Mouse (Mus musculus) heart, adult 2 months (tissue): Measurements from ENCODE around the gene Tmem202. TPM values are rescaled to one million over a fixed set of nuclear protein-coding genes. Genes with fewer than 3 reads are reported as not detected.

Experiments used
- DNase-seq, 2 experiments: peaks; one replicate each; pipeline ENCODE4 v3.0.0; 2021
- H3K27ac ChIP-seq: fragments of 200-600 bp; 2 replicates; pipeline ENCODE4 v1.8.1; 2022
- H3K27me3 ChIP-seq: fragments of 200-500 bp; 2 replicates; pipeline ENCODE4 v1.6.1; 2012; ENCODE audit warnings: mild to moderate bottlenecking, low read length, inconsistent platforms, mixed read lengths; ENCODE audit not compliant: control insufficient read depth, insufficient read depth
- H3K36me3 ChIP-seq: fragments of 200-500 bp; 2 replicates; pipeline ENCODE4 v1.6.1; 2012; ENCODE audit warnings: low read length, inconsistent platforms; ENCODE audit not compliant: control insufficient read depth, insufficient read depth
- H3K4me1 ChIP-seq: fragments of 200-500 bp; 2 replicates; pipeline ENCODE4 v1.6.1; 2011; ENCODE audit warnings: low read length; ENCODE audit not compliant: control insufficient read depth, insufficient read depth
- H3K4me3 ChIP-seq: fragments of 200-600 bp; 2 replicates; pipeline ENCODE4 v1.8.1; 2022
- H3K79me2 ChIP-seq: fragments of 200-500 bp; replicated peaks from 2 replicates; pipeline ENCODE4 v1.6.1; 2012; ENCODE audit warnings: mild to moderate bottlenecking, inconsistent platforms, low read length, moderate library complexity, mixed read lengths; ENCODE audit not compliant: control insufficient read depth, insufficient read depth
- H3K9ac ChIP-seq: fragments of 200-500 bp; 2 replicates; pipeline ENCODE4 v1.6.1; 2012; ENCODE audit warnings: low read depth, mild to moderate bottlenecking, control low read depth, inconsistent platforms, low read length, mixed read lengths
- CTCF ChIP-seq: fragments of 200-600 bp; IDR thresholded peaks from 2 replicates; pipeline ENCODE4 v1.8.1; 2022; ENCODE audit warnings: antibody characterized with exemption, mild to moderate bottlenecking, moderate library complexity
- EP300 ChIP-seq: fragments of 200-500 bp; IDR thresholded peaks from 2 replicates; pipeline ENCODE4 v1.6.1; 2011; ENCODE audit warnings: low read depth, low read length, control low read depth; ENCODE audit not compliant: insufficient read depth
- POLR2A ChIP-seq: fragments of 200-500 bp; IDR thresholded peaks from 2 replicates; pipeline ENCODE4 v1.6.1; 2011; ENCODE audit warnings: mild to moderate bottlenecking, low read depth, low read length, control low read depth; ENCODE audit not compliant: insufficient read depth
- WGBS: fragments of 180-500 bp; shearing (Covaris S2); methylation state at CpG from one replicate; pipeline ENCODE4 v1.1.7; 2018; 5-methylcytosine and 5-hydroxymethylcytosine counted together
- intact Hi-C: fragments of 180-260 bp; cut with DNase I; formaldehyde crosslinking; loops from one replicate; pipeline ENCODE4 v1.15.1; 2025
- polyA plus RNA-seq: library from polyadenylated mRNA; depleted of rRNA; stranded (reverse); fragments of >200 nt; gene quantifications from 2 replicates; pipeline ENCODE4 v1.2.3, GENCODE M21; 2012
- total RNA-seq, 2 experiments: library from RNA; stranded (reverse); gene quantifications; 2 replicates each; pipeline ENCODE4 v1.2.3; 2021

Gene Tmem202
- total and polyA plus RNA-seq, 3 experiments: 0.16 to 0.84 (median 0.37) TPM

- no peak for TF ChIP-seq CTCF
- no peak for TF ChIP-seq EP300
- TF ChIP-seq POLR2A: no peak
- H3K4me1 ChIP-seq: no peaks in the 10 kb centered on the region; the same call in 1 of the 2 replicates
- no peak for DNase-seq
- WGBS: 76% methylated on average over 5 of the region's 5 CpGs
- H3K27ac ChIP-seq: no peak overlapping the region
- H3K4me3 ChIP-seq: no peak overlapping the region
- no peaks in the 10 kb centered on the region for H3K36me3 ChIP-seq
- no peak overlapping the region for H3K9ac ChIP-seq
- H3K79me2 ChIP-seq: no peaks in the 10 kb centered on the region
- H3K27me3 ChIP-seq: no peaks in the 10 kb centered on the region
- intact Hi-C loops: no loop called here
Observed at GRCm38 (mm10) chr9:59531645-59532044, 8.0 kb downstream of the Tmem202 start.

- Histone ChIP-seq H3K4me3 (no peak overlapping the region), H3K27me3 (no peaks in the 10 kb centered on the region), H3K4me1 (no peaks in the 10 kb centered on the region), H3K36me3 (no peaks in the 10 kb centered on the region), H3K79me2 (no peaks in the 10 kb centered on the region), H3K9ac (no peak overlapping the region), H3K27ac (no peak overlapping the region)
- no peak for DNase-seq
- intact Hi-C loops: loop anchor here (5.0 kb wide), 1 partner anchor 996 kb away; no protein-coding TSS in a partner anchor
- TF ChIP-seq POLR2A: no peak
- no peak for TF ChIP-seq CTCF
- no peak for TF ChIP-seq EP300
- 91% methylated on average over 2 of the region's 2 CpGs for WGBS
Observed at GRCm38 (mm10) chr9:59528274-59528673, 11.4 kb downstream of the Tmem202 start.

GRCm38 (mm10) chr9:59527580-59527979 is 12.1 kb downstream of the Tmem202 start:
- WGBS: 90% methylated on average over 3 of the region's 3 CpGs

GRCm38 (mm10) chr9:59526727-59527126 is 12.9 kb downstream of the Tmem202 start:
- H3K27ac ChIP-seq: no peak overlapping the region
- intact Hi-C loops: loop anchor here (5.0 kb wide), 1 partner anchor 994 kb away; no protein-coding TSS in a partner anchor
- H3K9ac ChIP-seq: no peak overlapping the region
- DNase-seq: no peak
- H3K27me3 ChIP-seq: no peaks in the 10 kb centered on the region
- H3K4me1 ChIP-seq: no peaks in the 10 kb centered on the region
- 51% methylated on average over 6 of the region's 6 CpGs for WGBS
- no peak for TF ChIP-seq CTCF
- no peak for TF ChIP-seq POLR2A
- no peak for TF ChIP-seq EP300
- H3K79me2 ChIP-seq: no peaks in the 10 kb centered on the region
- no peaks in the 10 kb centered on the region for H3K36me3 ChIP-seq
- H3K4me3 ChIP-seq: no peak overlapping the region

More at GRCm38 (mm10) chr9:59527580-59527979, 12.1 kb downstream of the Tmem202 start:
- no peak for DNase-seq
- Histone ChIP-seq H3K4me3 (no peak overlapping the region), H3K79me2 (no peaks in the 10 kb centered on the region), H3K27ac (no peak overlapping the region), H3K4me1 (no peaks in the 10 kb centered on the region), H3K9ac (no peak overlapping the region), H3K36me3 (no peaks in the 10 kb centered on the region), H3K27me3 (no peaks in the 10 kb centered on the region)
- TF ChIP-seq POLR2A: no peak
- intact Hi-C loops: loop anchor here (5.0 kb wide), 1 partner anchor 995 kb away; no protein-coding TSS in a partner anchor

- H3K27me3 ChIP-seq: no peaks in the 10 kb centered on the region
- no peak overlapping the region for H3K27ac ChIP-seq
- H3K36me3 ChIP-seq: no peaks in the 10 kb centered on the region
- TF ChIP-seq EP300 (no peak), CTCF (no peak), POLR2A (no peak)
- no peak overlapping the region for H3K9ac ChIP-seq
- intact Hi-C loops: no loop called here
- no peaks in the 10 kb centered on the region for H3K79me2 ChIP-seq
- 27% methylated on average over 4 of the region's 4 CpGs for WGBS
- H3K4me1 ChIP-seq: no peaks in the 10 kb centered on the region
- DNase-seq: no peak
- H3K4me3 ChIP-seq: no peak overlapping the region
Observed at GRCm38 (mm10) chr9:59522906-59523305, 16.7 kb downstream of the Tmem202 start.

- H3K27ac ChIP-seq: no peak overlapping the region
- intact Hi-C loops: no loop called here
- no peak overlapping the region for H3K4me3 ChIP-seq
- H3K4me1 ChIP-seq: no peaks in the 10 kb centered on the region
- no peaks in the 10 kb centered on the region for H3K79me2 ChIP-seq
- 83% methylated on average over 2 of the region's 2 CpGs for WGBS
- no peaks in the 10 kb centered on the region for H3K36me3 ChIP-seq
- H3K9ac ChIP-seq: no peak overlapping the region
- DNase-seq: no peak
- H3K27me3 ChIP-seq: no peaks in the 10 kb centered on the region
- no peak for TF ChIP-seq POLR2A
- TF ChIP-seq CTCF: no peak
- TF ChIP-seq EP300: no peak
Observed at GRCm38 (mm10) chr9:59519396-59519795, 20.3 kb downstream of the Tmem202 start.
